Mouse (Mus musculus): ENCODE data around the gene Neurog2. TPM values are rescaled to one million over a fixed set of nuclear protein-coding genes. Genes with fewer than 3 reads are reported as not detected.

Neurog2 gene
- total RNA-seq, 1 experiment, result 0.18 TPM

DNA sequence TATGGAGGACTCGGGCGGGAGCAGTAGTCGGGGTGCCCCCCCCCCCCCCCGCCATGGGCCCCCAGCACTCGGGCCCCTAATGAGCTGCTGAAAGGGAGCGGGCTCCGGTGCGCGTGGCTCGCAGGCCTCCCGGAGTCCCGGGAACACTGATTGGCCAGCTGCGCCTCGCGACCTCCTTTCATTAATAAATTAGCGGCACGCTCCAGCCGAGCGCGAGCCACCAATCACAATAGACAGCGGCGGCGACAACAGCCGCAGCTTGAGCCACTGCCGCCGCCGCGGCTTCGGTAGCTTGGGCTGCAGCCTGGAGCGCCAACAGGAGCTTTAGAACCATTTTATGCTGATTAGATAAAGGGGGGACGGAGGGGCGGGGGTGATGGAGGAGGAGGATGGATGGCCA is 404 bp upstream of the Neurog2 start:
- TF ChIP-seq ZC3H11A (IDR thresholded peaks at IDR 0.05; ENCODE audit: borderline replicate concordance, low read depth, low read length), result no peak
- H3K9me3 ChIP-seq (ENCODE audit: control insufficient read depth, insufficient read depth, low read depth, low read length), result no peaks in the 10 kb centered on the region
- in situ Hi-C loops (cut with MboI; ENCODE audit: low sequenced_read_pairs in 2 of 2, unreplicated experiment in 2 of 2), result loop anchor here (5.0 to 25.0 kb wide), 3 partner anchors 130 to 1590 kb away; no protein-coding TSS in a partner anchor
- H3K4me1 ChIP-seq (ENCODE audit: control insufficient read depth in 2 of 2, insufficient read depth in 2 of 2, low read length in 2 of 2, poor library complexity in 1 of 2), result peaks cover 0 to 2% of the 10 kb centered on the region in 2 experiments; a peak in 2 of 4 replicates
- no peak for DNase-seq (ENCODE audit: low read depth, low spot score)
- H3K9ac ChIP-seq (ENCODE audit: insufficient read depth, low read depth, low read length, poor library complexity, severe bottlenecking), result no peak overlapping the region
- H3K27ac ChIP-seq (ENCODE audit: insufficient read depth, low read depth, low read length, poor library complexity, severe bottlenecking), result no peak overlapping the region
- peak overlapping the region; percentile 38 to 68; a peak in 3 of 4 replicates for H3K4me3 ChIP-seq (ENCODE audit: insufficient read depth in 1 of 2, low read depth in 1 of 2, low read length in 2 of 2, poor library complexity in 1 of 2, severe bottlenecking in 1 of 2)
- H3K36me3 ChIP-seq (ENCODE audit: control insufficient read depth, insufficient read depth, low read length, poor library complexity, severe bottlenecking), result no peaks in the 10 kb centered on the region

- Histone ChIP-seq H3K9ac (ENCODE audit: insufficient read depth, low read depth, low read length, poor library complexity, severe bottlenecking) (no peak overlapping the region), H3K4me3 (ENCODE audit: insufficient read depth in 1 of 2, low read depth in 1 of 2, low read length in 2 of 2, poor library complexity in 1 of 2, severe bottlenecking in 1 of 2) (peak overlapping the region; percentile 38 to 68), H3K36me3 (ENCODE audit: control insufficient read depth, insufficient read depth, low read length, poor library complexity, severe bottlenecking) (no peaks in the 10 kb centered on the region), H3K4me1 (ENCODE audit: control insufficient read depth in 2 of 2, insufficient read depth in 2 of 2, low read length in 2 of 2, poor library complexity in 1 of 2) (peaks cover 0 to 2% of the 10 kb centered on the region in 2 experiments; a peak in 1 of 4 replicates), H3K27ac (ENCODE audit: insufficient read depth, low read depth, low read length, poor library complexity, severe bottlenecking) (no peak overlapping the region), H3K9me3 (ENCODE audit: control insufficient read depth, insufficient read depth, low read depth, low read length) (no peaks in the 10 kb centered on the region)
- no peak for DNase-seq (ENCODE audit: low read depth, low spot score)
- in situ Hi-C loops (cut with MboI; ENCODE audit: low sequenced_read_pairs in 2 of 2, unreplicated experiment in 2 of 2), result loop anchor here (5.0 to 25.0 kb wide), 3 partner anchors 128 to 1588 kb away; no protein-coding TSS in a partner anchor
- TF ChIP-seq HCFC1 (IDR thresholded peaks at IDR 0.05; ENCODE audit: borderline replicate concordance, insufficient read depth, low read length) (no peak), ZNF384 (IDR thresholded peaks at IDR 0.05; ENCODE audit: low read depth, low read length) (no peak), ZC3H11A (IDR thresholded peaks at IDR 0.05; ENCODE audit: borderline replicate concordance, low read depth, low read length) (no peak), MAFK (IDR thresholded peaks at IDR 0.05; ENCODE audit: insufficient read depth, low read depth, low read length) (no peak), CHD2 (IDR thresholded peaks at IDR 0.05; ENCODE audit: low read depth, low read length) (no peak)
These were observed 1.4 kb downstream of the Neurog2 start for GRCm38 (mm10) chr3:127634101-127634983.

GRCm38 (mm10) chr3:127634984-127635349 is 2.0 kb downstream of the Neurog2 start:
- Histone ChIP-seq H3K36me3 (ENCODE audit: control insufficient read depth, insufficient read depth, low read length, poor library complexity, severe bottlenecking) (no peaks in the 10 kb centered on the region), H3K9ac (ENCODE audit: insufficient read depth, low read depth, low read length, poor library complexity, severe bottlenecking) (no peak overlapping the region), H3K9me3 (ENCODE audit: control insufficient read depth, insufficient read depth, low read depth, low read length) (no peaks in the 10 kb centered on the region), H3K4me3 (ENCODE audit: insufficient read depth in 1 of 2, low read depth in 1 of 2, low read length in 2 of 2, poor library complexity in 1 of 2, severe bottlenecking in 1 of 2) (no peak overlapping the region), H3K27ac (ENCODE audit: insufficient read depth, low read depth, low read length, poor library complexity, severe bottlenecking) (no peak overlapping the region), H3K4me1 (ENCODE audit: control insufficient read depth in 2 of 2, insufficient read depth in 2 of 2, low read length in 2 of 2, poor library complexity in 1 of 2) (peaks cover 0 to 2% of the 10 kb centered on the region in 2 experiments; a peak in 1 of 4 replicates)
- no peak for TF ChIP-seq CHD2 (IDR thresholded peaks at IDR 0.05; ENCODE audit: low read depth, low read length)
- no peak for TF ChIP-seq MAFK (IDR thresholded peaks at IDR 0.05; ENCODE audit: insufficient read depth, low read depth, low read length)
- TF ChIP-seq ZNF384 (IDR thresholded peaks at IDR 0.05; ENCODE audit: low read depth, low read length), result no peak
- no peak for TF ChIP-seq HCFC1 (IDR thresholded peaks at IDR 0.05; ENCODE audit: borderline replicate concordance, insufficient read depth, low read length)
- no peak for TF ChIP-seq ZC3H11A (IDR thresholded peaks at IDR 0.05; ENCODE audit: borderline replicate concordance, low read depth, low read length)
- no peak for DNase-seq (ENCODE audit: low read depth, low spot score)
- in situ Hi-C loops (cut with MboI; ENCODE audit: low sequenced_read_pairs in 2 of 2, unreplicated experiment in 2 of 2), result loop anchor here (5.0 to 25.0 kb wide), 3 partner anchors 127 to 1587 kb away; no protein-coding TSS in a partner anchor

DNA sequence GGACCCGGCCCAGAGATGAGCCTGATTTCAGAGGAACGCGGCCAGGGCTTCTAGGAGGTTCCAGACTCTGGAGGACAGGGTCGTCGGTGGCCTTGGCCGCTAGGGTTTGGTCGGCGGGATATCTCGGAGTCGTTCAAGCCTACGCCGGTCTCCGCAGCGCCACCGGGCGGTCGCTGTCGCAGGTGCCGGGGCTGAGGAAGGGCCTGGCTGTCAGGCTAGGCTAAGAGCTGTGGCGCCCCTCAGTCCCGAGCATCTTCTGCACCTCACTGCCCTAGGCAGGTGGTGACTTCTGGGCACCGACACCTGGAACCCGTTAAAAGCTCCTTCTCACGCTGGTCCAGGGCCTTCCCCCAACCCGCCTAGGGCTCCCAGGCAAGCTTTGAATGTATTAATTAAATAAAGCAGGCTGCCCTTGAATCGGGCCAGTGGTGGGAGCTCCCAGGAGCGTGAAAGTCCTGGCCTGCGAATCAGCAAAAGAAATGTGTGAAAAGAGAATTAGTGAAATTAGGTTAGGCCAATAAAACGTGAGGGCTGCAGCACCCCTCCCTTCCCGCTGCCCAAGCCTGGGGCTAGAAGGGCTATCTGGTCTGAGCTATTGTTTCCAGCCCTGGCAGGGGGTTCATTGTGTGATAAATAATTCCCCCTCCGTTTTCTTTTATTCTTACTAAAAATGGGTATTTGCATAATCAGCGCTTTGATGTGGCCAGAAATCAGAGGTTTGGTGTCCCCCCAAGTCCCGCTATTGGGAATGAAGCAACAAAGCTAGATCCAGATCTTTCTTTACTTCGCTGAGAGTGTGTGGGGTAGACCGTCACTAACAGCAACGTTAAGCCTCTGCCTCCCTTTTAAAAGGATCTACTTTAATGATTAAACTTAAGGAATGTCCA is 7.2 kb downstream of the Neurog2 start:
- Histone ChIP-seq H3K9ac (ENCODE audit: insufficient read depth, low read depth, low read length, poor library complexity, severe bottlenecking) (no peak overlapping the region), H3K27ac (ENCODE audit: insufficient read depth, low read depth, low read length, poor library complexity, severe bottlenecking) (no peak overlapping the region), H3K4me1 (ENCODE audit: control insufficient read depth in 2 of 2, insufficient read depth in 2 of 2, low read length in 2 of 2, poor library complexity in 1 of 2) (peaks cover 0 to 2% of the 10 kb centered on the region in 2 experiments; a peak in 1 of 4 replicates)

More for the DNA sequence above, 7.2 kb downstream of the Neurog2 start:
- in situ Hi-C loops (cut with MboI; ENCODE audit: low sequenced_read_pairs in 2 of 2, unreplicated experiment in 2 of 2), result loop anchor here (10.0 to 25.0 kb wide), 2 partner anchors 122 to 1565 kb away; no protein-coding TSS in a partner anchor
- H3K4me3 ChIP-seq (ENCODE audit: insufficient read depth in 1 of 2, low read depth in 1 of 2, low read length in 2 of 2, poor library complexity in 1 of 2, severe bottlenecking in 1 of 2), result peak overlapping the region; percentile 14 to 15; a peak in 1 of 4 replicates
- DNase-seq (ENCODE audit: low read depth, low spot score), result no peak
- H3K9me3 ChIP-seq (ENCODE audit: control insufficient read depth, insufficient read depth, low read depth, low read length), result no peaks in the 10 kb centered on the region
- TF ChIP-seq CHD2 (IDR thresholded peaks at IDR 0.05; ENCODE audit: low read depth, low read length), result no peak
- 0 out of 2 replicates have a peak, but pooled peaks have one; percentile 33 for TF ChIP-seq ZC3H11A (IDR thresholded peaks at IDR 0.05; ENCODE audit: borderline replicate concordance, low read depth, low read length)
- no peaks in the 10 kb centered on the region for H3K36me3 ChIP-seq (ENCODE audit: control insufficient read depth, insufficient read depth, low read length, poor library complexity, severe bottlenecking)
